Mouse (Mus musculus): ENCODE measurements at regions not wholly inside any gene's neighbourhood (a gene's known extent, or its start where the extent isn't known, plus 50 kb on each side); places are given as distances from the start of the nearest gene placed in this dataset.

DNA sequence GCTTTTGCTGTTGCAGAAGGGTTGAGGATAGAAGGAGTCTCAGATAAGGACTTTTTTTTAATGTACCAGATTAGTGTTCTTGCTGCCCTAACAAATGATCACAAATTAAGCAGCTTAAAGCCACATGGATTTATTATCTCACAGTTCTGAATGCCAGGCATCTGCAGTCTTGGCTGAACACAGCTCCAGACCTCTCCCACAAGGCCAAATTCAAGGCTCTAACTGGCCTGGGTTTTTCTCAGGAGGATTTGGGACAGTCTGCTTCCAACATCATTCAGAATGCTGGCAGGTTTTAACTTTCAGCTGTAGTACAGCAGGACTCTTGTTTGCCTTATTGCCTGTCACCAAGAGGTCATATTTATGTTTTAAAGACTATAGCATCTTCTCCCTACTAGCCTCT is 329.7 kb upstream of the Chrm2 start:
- no peak overlapping the region for H3K4me3 ChIP-seq (replicated peaks; ENCODE audit: low read length)
- H3K36me3 ChIP-seq (ENCODE audit: control insufficient read depth, insufficient read depth, low read length) = no peaks in the 10 kb centered on the region
- no peaks in the 10 kb centered on the region for H3K27me3 ChIP-seq (ENCODE audit: control insufficient read depth, insufficient read depth, low read length)
- H3K4me2 ChIP-seq (ENCODE audit: low read depth, low read length) = no peak overlapping the region
- ATAC-seq (ENCODE audit: insufficient read depth, low FRiP score) = no peak
- no peaks in the 10 kb centered on the region for H3K9me3 ChIP-seq (replicated peaks; ENCODE audit: control insufficient read depth, low read length)
- H3K27ac ChIP-seq (ENCODE audit: low read length) = no peak overlapping the region
- H3K4me1 ChIP-seq (ENCODE audit: control insufficient read depth, insufficient read depth, low read length) = no peaks in the 10 kb centered on the region
- no peak overlapping the region for H3K9ac ChIP-seq (ENCODE audit: low read length)

DNA sequence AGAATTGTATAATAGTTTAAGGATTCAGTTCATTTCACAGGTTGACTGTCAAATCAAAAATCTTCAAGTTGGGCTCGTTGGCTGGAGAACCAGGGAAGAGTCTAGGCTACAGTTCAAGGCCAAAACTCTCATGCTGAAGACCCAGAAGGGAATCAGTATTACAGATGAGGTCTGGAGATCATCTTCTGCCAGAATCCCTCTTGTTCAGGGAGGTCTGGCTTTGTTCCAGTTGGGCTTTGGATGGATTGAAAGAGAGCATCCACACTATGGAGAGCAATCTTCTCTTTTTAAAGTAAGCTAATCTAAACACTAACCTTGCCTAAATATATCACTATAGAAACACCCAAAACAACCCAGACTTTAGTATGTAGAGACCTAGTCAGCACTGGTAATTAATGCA is 327.5 kb upstream of the Chrm2 start:
- H3K27me3 ChIP-seq (ENCODE audit: control insufficient read depth, insufficient read depth, low read length) = no peaks in the 10 kb centered on the region
- H3K4me1 ChIP-seq (ENCODE audit: control insufficient read depth, insufficient read depth, low read length) = no peaks in the 10 kb centered on the region
- ATAC-seq (ENCODE audit: insufficient read depth, low FRiP score) = no peak
- no peak overlapping the region for H3K27ac ChIP-seq (ENCODE audit: low read length)
- H3K36me3 ChIP-seq (ENCODE audit: control insufficient read depth, insufficient read depth, low read length) = no peaks in the 10 kb centered on the region
- H3K4me3 ChIP-seq (replicated peaks; ENCODE audit: low read length) = no peak overlapping the region
- WGBS = 51% methylated on average over 1 of the region's 1 CpGs
- H3K9me3 ChIP-seq (replicated peaks; ENCODE audit: control insufficient read depth, low read length) = no peaks in the 10 kb centered on the region
- H3K9ac ChIP-seq (ENCODE audit: low read length) = no peak overlapping the region
- H3K4me2 ChIP-seq (ENCODE audit: low read depth, low read length) = no peak overlapping the region

DNA sequence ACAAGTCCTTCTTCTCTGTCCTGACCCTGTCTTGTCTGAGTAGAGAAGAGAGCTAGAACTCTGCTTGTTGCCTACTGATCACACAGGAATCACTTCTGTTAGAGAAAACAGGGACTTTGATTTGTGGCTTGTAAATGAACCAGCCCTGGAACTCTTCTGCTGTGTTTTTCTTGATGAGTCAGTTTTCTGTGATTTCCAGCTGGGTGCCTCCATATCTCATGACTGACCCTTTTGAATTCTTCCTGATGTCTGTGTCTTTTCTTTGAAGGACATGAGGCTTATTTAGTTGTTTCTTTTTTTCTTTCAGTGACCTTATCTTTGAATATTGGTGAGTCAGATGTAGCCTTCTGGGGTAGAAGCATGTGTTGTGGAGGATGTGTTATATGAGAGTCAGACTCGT is 323.0 kb upstream of the Chrm2 start:
- Histone ChIP-seq H3K4me2 (ENCODE audit: low read depth, low read length) (no peak overlapping the region), H3K4me3 (replicated peaks; ENCODE audit: low read length) (no peak overlapping the region), H3K9me3 (replicated peaks; ENCODE audit: control insufficient read depth, low read length) (no peaks in the 10 kb centered on the region), H3K27ac (ENCODE audit: low read length) (no peak overlapping the region), H3K4me1 (ENCODE audit: control insufficient read depth, insufficient read depth, low read length) (no peaks in the 10 kb centered on the region), H3K36me3 (ENCODE audit: control insufficient read depth, insufficient read depth, low read length) (no peaks in the 10 kb centered on the region), H3K9ac (ENCODE audit: low read length) (no peak overlapping the region), H3K27me3 (ENCODE audit: control insufficient read depth, insufficient read depth, low read length) (no peaks in the 10 kb centered on the region)
- ATAC-seq (ENCODE audit: insufficient read depth, low FRiP score) = no peak
- WGBS = 90% methylated on average over 1 of the region's 1 CpGs

DNA sequence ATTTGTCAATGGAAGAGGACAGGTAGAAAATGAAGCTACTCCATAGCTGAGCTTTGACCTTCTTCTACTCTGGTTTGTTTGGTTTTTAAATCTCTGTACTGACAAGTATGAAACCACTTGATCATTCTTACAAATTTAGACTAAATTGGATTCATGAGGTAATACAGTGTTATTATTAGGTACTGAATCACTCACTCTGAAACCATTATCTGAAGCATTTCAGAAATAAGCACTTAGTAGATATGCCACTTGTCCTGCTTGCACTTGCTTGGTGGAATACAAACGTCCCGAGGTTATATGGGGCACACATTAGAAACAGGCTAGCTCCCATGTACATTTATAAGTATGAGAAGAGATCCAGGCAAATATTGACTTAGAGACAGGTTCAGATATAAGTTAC is 319.2 kb upstream of the Chrm2 start:
- no peak overlapping the region for H3K4me3 ChIP-seq (replicated peaks; ENCODE audit: low read length)
- no peaks in the 10 kb centered on the region for H3K36me3 ChIP-seq (ENCODE audit: control insufficient read depth, insufficient read depth, low read length)
- no peaks in the 10 kb centered on the region for H3K27me3 ChIP-seq (ENCODE audit: control insufficient read depth, insufficient read depth, low read length)
- H3K27ac ChIP-seq (ENCODE audit: low read length) = no peak overlapping the region
- no peaks in the 10 kb centered on the region for H3K9me3 ChIP-seq (replicated peaks; ENCODE audit: control insufficient read depth, low read length)
- H3K9ac ChIP-seq (ENCODE audit: low read length) = no peak overlapping the region
- no peaks in the 10 kb centered on the region for H3K4me1 ChIP-seq (ENCODE audit: control insufficient read depth, insufficient read depth, low read length)
- no peak for ATAC-seq (ENCODE audit: insufficient read depth, low FRiP score)
- WGBS = 52% methylated on average over 2 of the region's 2 CpGs
- no peak overlapping the region for H3K4me2 ChIP-seq (ENCODE audit: low read depth, low read length)

DNA sequence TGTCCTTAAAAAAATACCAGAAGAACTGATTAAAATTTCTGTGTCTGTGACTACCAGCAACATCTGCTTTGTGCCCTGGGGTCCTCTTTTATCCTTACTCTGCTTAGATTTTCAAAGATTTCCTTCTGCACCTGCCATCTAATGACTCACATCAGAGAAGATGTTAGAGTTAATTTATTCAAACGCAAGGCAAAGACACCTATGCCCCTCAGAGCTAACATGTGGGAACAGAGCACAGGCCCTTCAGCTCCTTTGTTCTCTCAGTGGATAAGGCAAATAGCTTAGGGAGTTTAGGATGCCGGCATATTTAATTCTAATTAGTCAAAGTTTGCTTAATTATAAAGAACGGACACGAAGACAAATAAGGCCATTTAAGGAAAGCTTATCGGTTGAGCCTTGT is 308.3 kb upstream of the Chrm2 start:
- Histone ChIP-seq H3K9me3 (replicated peaks; ENCODE audit: control insufficient read depth, low read length) (no peaks in the 10 kb centered on the region), H3K4me1 (ENCODE audit: control insufficient read depth, insufficient read depth, low read length) (no peaks in the 10 kb centered on the region), H3K27me3 (ENCODE audit: control insufficient read depth, insufficient read depth, low read length) (no peaks in the 10 kb centered on the region), H3K4me2 (ENCODE audit: low read depth, low read length) (no peak overlapping the region), H3K27ac (ENCODE audit: low read length) (no peak overlapping the region), H3K9ac (ENCODE audit: low read length) (no peak overlapping the region), H3K4me3 (replicated peaks; ENCODE audit: low read length) (no peak overlapping the region), H3K36me3 (ENCODE audit: control insufficient read depth, insufficient read depth, low read length) (no peaks in the 10 kb centered on the region)
- no peak for ATAC-seq (ENCODE audit: insufficient read depth, low FRiP score)
- WGBS = 64% methylated on average over 5 of the region's 5 CpGs

DNA sequence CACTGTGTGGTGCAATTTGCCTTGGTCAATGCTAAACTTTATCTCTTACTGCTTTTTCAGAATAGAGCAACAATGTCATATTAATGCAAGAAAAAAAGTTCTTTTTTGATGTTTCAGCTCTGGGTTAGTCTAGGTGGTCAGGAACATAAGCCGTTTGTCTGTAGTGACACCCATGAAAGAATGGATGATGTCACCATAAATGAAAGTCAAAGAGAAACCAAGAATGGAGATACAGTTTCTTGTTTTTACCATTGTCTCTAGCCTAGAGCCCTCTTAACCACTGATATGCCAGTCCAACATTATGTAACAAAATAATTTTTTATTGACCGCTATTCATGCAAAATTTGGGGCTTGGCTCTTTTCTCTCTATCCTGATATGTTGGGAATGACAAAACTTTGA is 294.3 kb upstream of the Chrm2 start:
- Histone ChIP-seq H3K36me3 (ENCODE audit: control insufficient read depth, insufficient read depth, low read length) (no peaks in the 10 kb centered on the region), H3K4me3 (replicated peaks; ENCODE audit: low read length) (no peak overlapping the region), H3K4me1 (ENCODE audit: control insufficient read depth, insufficient read depth, low read length) (no peaks in the 10 kb centered on the region), H3K27ac (ENCODE audit: low read length) (no peak overlapping the region), H3K9ac (ENCODE audit: low read length) (no peak overlapping the region), H3K9me3 (replicated peaks; ENCODE audit: control insufficient read depth, low read length) (no peaks in the 10 kb centered on the region), H3K27me3 (ENCODE audit: control insufficient read depth, insufficient read depth, low read length) (no peaks in the 10 kb centered on the region), H3K4me2 (ENCODE audit: low read depth, low read length) (no peak overlapping the region)
- ATAC-seq (ENCODE audit: insufficient read depth, low FRiP score) = no peak
- WGBS = 82% methylated on average over 2 of the region's 2 CpGs

DNA sequence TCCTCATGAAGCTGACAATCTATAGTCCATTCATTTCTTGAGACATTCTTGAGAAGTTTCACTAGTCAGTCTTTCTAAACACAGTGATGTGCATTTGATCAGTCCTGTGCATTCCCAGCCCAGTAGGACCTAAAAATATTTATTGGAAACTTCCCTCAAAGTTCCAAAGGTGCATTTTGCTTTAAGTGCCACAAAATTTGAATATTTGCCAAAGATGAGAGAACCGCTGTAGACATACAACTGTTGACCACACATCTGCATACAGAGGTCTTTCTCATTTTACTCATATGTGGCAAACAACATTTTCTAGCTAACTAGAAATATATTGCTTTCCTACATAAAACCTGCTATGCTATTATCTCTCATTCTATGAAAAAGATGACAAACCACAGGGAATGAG is 293.8 kb upstream of the Chrm2 start:
- no peak overlapping the region for H3K4me2 ChIP-seq (ENCODE audit: low read depth, low read length)
- no peak overlapping the region for H3K4me3 ChIP-seq (replicated peaks; ENCODE audit: low read length)
- H3K36me3 ChIP-seq (ENCODE audit: control insufficient read depth, insufficient read depth, low read length) = no peaks in the 10 kb centered on the region
- no peak overlapping the region for H3K27ac ChIP-seq (ENCODE audit: low read length)
- ATAC-seq (ENCODE audit: insufficient read depth, low FRiP score) = no peak
- H3K27me3 ChIP-seq (ENCODE audit: control insufficient read depth, insufficient read depth, low read length) = no peaks in the 10 kb centered on the region
- no peak overlapping the region for H3K9ac ChIP-seq (ENCODE audit: low read length)
- H3K9me3 ChIP-seq (replicated peaks; ENCODE audit: control insufficient read depth, low read length) = no peaks in the 10 kb centered on the region
- no peaks in the 10 kb centered on the region for H3K4me1 ChIP-seq (ENCODE audit: control insufficient read depth, insufficient read depth, low read length)
- 95% methylated on average over 1 of the region's 1 CpGs for WGBS

DNA sequence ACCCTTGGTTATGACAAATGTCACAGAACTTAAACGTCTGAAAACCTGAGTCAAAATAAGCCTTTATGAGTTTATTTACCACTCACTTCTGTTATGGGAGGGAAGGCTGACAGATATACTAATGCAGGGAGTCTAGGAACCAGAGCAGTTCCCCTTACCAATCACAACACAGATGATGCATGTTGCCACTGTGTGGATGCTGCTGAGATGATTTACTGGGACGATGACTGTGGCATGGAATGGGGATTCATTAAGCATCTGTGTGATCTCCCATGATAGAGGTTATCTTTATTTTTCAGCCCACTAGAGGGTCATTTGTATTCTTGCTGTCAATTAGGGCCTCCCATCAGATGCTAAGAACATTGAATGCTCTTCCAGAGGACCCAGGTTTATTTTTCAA is 290.5 kb upstream of the Chrm2 start:
- H3K4me3 ChIP-seq (replicated peaks; ENCODE audit: low read length) = no peak overlapping the region
- H3K36me3 ChIP-seq (ENCODE audit: control insufficient read depth, insufficient read depth, low read length) = no peaks in the 10 kb centered on the region
- no peak overlapping the region for H3K4me2 ChIP-seq (ENCODE audit: low read depth, low read length)
- no peaks in the 10 kb centered on the region for H3K4me1 ChIP-seq (ENCODE audit: control insufficient read depth, insufficient read depth, low read length)
- no peaks in the 10 kb centered on the region for H3K9me3 ChIP-seq (replicated peaks; ENCODE audit: control insufficient read depth, low read length)
- no peaks in the 10 kb centered on the region for H3K27me3 ChIP-seq (ENCODE audit: control insufficient read depth, insufficient read depth, low read length)
- 24% methylated on average over 2 of the region's 2 CpGs for WGBS
- ATAC-seq (ENCODE audit: insufficient read depth, low FRiP score) = no peak
- no peak overlapping the region for H3K27ac ChIP-seq (ENCODE audit: low read length)
- H3K9ac ChIP-seq (ENCODE audit: low read length) = no peak overlapping the region

DNA sequence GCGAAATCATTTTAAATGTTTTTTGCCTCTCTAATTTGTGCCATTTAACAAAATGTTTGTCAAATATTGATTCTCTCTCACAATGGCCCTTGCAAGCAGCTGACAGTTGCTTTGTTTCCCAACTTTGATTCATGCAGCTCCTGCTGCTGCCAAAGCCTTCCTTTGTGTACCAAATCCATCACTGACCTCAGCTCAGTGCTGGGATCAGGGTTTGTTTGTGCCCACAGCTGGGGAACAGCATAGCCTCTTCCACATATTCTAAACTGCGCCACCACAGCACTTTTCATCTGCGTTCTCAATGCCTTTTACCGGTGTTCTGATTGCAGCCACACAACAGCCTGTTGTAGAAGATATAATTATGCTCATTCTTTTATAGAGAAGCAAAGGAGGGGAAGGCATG is 289.7 kb upstream of the Chrm2 start:
- Histone ChIP-seq H3K9ac (ENCODE audit: low read length) (no peak overlapping the region), H3K9me3 (replicated peaks; ENCODE audit: control insufficient read depth, low read length) (no peaks in the 10 kb centered on the region), H3K4me1 (ENCODE audit: control insufficient read depth, insufficient read depth, low read length) (no peaks in the 10 kb centered on the region), H3K4me3 (replicated peaks; ENCODE audit: low read length) (no peak overlapping the region), H3K27me3 (ENCODE audit: control insufficient read depth, insufficient read depth, low read length) (no peaks in the 10 kb centered on the region), H3K36me3 (ENCODE audit: control insufficient read depth, insufficient read depth, low read length) (no peaks in the 10 kb centered on the region), H3K4me2 (ENCODE audit: low read depth, low read length) (no peak overlapping the region), H3K27ac (ENCODE audit: low read length) (no peak overlapping the region)
- no peak for ATAC-seq (ENCODE audit: insufficient read depth, low FRiP score)
- WGBS = 39% methylated on average over 4 of the region's 4 CpGs

DNA sequence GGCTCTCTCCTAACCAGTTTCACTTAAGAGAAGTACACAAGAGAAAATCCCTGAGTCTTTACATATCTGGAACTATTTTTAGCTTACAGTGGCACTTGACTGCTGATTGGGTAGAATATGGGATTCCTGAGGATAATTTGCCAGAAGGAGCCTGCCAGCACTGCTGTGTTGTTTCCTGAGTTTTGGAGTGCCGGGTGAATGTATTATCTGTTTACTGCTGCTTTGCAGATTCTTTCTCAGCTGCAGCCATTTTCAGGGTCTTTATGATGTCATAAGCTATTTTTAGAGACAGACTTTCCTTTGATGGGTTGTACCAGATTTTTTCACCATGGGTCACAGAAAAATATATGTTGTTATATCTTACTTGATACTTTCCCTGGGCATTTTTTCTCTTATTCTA is 279.1 kb upstream of the Chrm2 start:
- no peak for ATAC-seq (ENCODE audit: insufficient read depth, low FRiP score)
- Histone ChIP-seq H3K4me2 (ENCODE audit: low read depth, low read length) (no peak overlapping the region), H3K27ac (ENCODE audit: low read length) (no peak overlapping the region), H3K9me3 (replicated peaks; ENCODE audit: control insufficient read depth, low read length) (no peaks in the 10 kb centered on the region), H3K4me3 (replicated peaks; ENCODE audit: low read length) (no peak overlapping the region), H3K4me1 (ENCODE audit: control insufficient read depth, insufficient read depth, low read length) (no peaks in the 10 kb centered on the region), H3K36me3 (ENCODE audit: control insufficient read depth, insufficient read depth, low read length) (no peaks in the 10 kb centered on the region), H3K9ac (ENCODE audit: low read length) (no peak overlapping the region), H3K27me3 (ENCODE audit: control insufficient read depth, insufficient read depth, low read length) (no peaks in the 10 kb centered on the region)
- WGBS = 29% methylated on average over 1 of the region's 1 CpGs
